Mouse (Mus musculus) urinary bladder, adult 18-20 months (tissue): ENCODE data around the gene Uchl1.

Source experiments
- DNase-seq, 2 experiments: peaks; one replicate each; pipeline ENCODE4 v3.0.0; 2022; ENCODE audit warnings: low spot score in 2 of 2, mixed read lengths in 2 of 2

Uchl1 gene

DNA sequence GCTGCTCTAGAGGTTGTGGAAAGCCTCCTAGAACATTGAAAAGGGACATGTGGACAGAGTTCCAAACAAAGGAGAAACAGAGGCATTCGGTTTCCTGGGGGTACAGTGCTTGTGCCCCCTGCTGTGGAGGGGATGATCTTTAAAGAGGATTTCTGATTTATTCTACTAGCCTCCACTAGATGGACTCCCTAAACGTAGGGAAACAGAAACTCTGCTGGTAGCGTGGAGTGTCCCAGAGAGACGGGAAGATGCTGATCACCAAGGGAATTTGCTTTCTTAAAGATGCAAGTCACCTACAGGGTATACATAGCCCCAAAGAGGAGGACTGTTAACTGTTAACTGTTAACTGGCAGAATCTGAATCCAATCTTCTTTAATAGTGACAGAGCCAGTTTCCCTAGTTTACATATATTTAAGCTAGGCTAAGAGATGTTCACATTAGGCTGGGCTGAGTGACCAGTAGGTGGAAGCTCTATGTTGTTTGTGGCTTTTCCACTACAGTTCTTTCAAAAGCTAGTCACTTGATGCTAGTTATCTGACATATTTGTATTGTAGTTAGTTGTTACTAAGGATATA, 34.6 kb downstream of the Uchl1 start:
- no peak for DNase-seq

DNA sequence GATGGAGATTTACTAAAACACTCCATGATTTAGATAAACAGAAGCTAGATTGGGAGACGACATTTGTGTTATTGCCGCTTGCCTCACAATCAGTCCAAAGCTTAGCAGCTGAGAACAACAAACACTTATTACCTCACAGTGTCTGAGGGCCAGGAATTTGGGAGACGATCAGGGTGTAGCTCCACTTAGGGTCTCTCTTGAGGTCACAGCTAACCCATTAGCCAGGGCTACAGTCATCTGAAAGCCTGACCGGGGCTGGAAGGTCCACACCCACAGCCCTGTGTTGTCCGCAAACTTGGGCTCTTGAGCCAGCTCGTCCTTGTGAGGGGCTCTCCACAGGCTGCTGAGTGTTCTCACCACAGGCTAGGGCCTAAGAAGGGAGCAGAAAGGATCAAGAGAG, 36.9 kb downstream of the Uchl1 start:
- peak in 1 of 2 experiments; percentile 7 for DNase-seq

DNA sequence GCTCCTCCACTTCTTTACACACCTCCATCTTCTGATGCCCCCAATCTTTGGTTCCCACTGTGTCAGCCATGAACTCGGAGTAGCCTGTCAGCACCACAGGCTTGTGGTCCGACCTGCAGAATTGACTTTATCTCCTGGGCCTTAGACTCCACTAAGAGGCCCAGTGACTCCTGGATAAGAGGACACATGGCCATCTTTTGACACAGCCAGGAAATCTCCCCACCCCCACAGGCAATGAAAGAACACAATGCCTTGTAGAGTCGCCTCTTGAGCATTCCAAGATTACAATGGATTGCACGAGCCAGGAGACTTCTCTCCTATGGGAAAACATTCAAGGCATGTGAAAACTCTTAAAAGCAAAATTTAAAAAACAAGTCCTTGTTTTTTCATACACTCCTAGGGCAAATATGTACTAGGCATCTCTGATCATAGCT, 39.6 kb downstream of the Uchl1 start:
- DNase-seq: no peak

DNA sequence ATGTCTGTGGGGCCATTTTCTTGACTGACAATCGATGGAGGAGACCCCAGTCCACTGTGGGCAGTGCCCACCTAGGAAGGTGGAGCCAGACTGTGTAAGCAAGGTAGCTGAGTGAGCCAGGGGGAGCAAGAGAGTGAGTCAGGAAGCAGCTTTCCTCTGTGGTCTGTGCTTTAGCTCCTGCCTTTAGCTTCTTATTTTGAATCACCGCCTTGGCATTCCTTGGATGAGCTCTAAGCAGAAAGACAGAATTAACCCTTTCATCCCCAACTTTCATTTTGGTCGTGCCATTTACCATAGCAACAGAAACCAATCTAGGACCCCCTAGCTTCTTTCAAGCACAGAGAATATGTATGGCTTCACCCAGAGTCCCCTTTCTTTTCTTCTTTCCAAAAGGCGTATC, 42.0 kb downstream of the Uchl1 start:
- no peak for DNase-seq

DNA sequence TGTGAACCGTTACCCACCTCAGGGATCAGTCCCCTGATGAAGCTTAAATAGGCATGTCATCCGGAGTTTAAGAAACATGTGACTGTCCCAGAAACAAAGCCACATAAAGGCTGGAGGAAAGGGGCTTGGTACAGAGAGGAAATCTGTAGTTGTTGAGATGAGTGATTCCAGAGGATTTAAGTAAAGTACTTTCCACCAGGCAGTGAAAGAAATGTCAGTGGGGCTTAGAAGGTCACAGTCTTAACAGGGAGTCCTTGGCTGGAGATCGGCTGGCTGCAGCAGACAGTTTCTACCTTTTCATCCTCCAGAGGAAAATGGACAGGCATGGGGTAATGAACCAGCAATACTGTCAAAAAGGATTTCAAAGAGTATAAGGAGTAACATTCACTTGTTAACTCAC, 42.5 kb downstream of the Uchl1 start:
- DNase-seq: no peak

DNA sequence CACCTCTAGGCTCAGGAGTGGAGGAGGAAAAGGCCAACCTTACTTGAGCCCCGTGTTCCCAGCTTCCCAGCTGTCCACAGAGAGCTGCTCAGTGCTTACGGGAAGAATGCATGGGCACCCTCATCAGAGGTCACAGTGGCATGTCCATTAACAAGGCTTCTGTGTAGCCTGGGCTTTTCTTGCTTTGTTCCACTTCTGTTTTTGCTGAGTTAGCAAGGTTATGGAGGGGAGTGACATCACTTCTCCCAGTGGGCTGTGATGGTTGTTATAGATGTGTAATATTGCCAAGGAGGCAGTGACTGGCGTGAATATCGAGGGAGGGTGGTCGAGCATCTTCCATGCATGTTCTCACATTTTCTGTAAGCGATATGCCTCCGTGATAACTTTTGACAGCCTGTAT, 43.0 kb downstream of the Uchl1 start:
- no peak for DNase-seq

DNA sequence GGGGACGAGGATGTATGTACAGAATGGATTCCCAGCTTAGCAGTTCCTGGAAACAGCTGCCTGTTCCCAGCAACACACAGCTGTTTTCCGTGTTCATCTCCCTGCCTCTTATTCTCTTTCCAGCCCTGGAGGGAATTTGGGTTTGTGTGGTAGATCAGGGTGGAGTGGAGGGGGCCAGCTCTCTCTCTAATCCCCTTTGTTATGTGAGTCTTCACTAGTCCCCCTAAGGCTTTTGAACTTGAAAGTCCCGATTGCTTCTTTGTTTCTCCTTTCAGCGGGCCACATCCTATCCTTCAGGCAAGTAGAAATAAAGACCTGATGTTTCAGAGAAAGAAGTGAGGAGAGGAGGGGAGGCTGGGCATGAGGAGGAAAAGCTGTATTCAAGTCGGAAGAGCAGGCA, 45.0 kb downstream of the Uchl1 start:
- no peak for DNase-seq

DNA sequence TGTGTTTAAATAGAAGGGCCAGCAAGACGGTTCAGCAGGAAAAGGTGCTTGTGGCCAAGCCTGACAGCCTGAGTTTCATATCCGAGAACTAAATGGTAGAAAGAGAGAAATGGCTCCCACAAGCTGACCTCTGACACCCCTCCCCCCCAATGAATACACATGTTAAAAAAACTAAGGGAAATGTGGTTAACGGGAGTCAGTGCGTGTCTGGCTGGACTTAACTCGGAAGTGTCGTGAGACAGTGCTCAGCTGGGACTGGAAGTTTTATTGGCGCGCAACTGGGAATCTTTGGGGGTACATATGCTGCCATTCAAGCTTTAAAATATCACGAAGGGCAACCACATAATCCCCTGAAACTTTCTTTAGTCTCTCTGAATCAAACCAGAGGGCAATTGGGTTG, 46.7 kb downstream of the Uchl1 start:
- no peak for DNase-seq

DNA sequence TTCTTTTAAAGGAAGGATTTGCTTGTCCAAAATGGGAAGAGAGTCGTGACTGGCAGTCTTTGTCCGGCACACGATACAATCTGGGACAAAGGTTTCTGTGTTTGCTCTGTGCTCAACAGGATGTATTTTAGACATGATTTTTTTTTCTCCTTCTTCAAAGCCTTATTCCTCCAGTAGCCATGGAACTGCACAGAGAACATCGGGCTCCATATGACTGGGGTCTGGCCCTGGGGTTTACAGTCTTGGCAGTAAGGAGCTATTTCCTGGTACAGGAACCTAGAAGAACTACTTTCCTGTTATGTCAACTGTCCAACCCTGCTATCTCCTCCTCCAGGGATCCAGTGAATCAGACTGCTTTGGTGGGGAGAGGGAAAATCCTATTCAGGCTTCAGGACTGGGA, 47.1 kb downstream of the Uchl1 start:
- no peak for DNase-seq

DNA sequence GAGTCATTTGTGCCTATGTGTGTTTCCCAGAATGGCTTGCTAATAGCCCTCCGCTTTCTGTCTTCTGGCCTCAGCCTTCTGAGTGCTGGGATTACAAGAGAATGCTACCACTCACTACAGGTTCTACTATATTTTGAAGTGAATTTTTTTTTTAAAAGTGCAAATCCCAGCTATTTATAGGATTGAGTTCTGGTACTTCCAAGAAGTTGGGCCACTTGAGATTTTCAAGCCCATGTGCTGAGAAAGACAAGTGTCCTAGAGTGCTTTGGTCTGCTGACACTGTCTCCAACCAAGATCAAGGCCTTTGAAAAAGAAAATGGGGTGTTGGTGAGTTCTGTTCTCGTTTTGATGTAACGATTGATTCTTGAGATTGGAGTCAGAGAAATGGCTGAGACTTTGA, 47.7 kb downstream of the Uchl1 start:
- DNase-seq: no peak

DNA sequence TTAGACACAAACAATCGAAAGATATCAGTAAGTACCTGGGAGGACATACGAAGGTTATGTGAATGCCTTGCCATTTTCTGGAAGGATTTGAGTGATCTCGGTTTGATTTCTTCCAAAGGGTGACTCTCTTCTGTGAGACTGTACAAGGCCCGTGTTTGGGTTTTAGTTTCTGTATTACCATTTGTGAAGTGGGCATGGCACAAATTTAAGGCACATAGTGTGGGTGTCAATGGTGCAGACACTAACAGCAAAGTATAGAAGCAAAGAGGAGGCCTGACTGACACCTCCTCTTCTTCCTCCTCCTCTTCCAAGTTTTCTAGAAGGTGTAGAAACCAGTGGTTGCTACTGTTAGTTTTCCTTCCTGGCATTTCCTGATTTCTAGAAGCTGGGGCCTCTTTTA, 53.4 kb downstream of the Uchl1 start:
- DNase-seq: no peak

DNA sequence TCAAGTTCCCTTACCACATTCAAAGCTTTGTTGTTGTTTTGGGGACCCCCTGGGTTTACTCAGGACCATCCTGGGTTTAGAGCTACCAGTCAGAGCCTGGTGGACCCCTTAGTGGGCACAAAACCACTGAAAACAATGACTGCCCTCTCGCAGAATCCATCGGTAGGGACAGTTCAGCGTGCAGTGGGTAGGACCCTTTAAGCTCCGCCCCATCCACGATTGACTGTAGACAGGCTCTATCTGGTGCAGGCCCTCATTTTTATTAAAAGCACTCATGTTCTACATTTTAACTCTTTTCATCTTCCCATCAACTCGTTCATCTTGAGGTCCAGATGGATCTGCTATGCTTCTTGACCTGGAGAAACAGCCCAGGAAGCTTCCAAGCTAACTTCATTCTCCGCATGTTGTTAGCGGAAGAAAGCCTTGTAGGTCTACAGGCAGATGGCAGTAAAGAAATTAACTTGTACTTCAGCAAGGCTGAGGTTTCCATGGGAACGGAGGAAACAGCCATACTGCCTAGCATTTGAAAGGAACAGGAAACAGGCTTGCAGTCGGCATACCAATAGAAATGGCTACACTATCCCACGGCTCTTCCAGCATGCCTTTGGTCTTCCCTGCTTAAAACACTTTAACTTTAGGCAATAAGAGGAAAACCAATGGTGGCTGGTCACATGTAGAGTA, 54.9 kb downstream of the Uchl1 start:
- DNase-seq: no peak

DNA sequence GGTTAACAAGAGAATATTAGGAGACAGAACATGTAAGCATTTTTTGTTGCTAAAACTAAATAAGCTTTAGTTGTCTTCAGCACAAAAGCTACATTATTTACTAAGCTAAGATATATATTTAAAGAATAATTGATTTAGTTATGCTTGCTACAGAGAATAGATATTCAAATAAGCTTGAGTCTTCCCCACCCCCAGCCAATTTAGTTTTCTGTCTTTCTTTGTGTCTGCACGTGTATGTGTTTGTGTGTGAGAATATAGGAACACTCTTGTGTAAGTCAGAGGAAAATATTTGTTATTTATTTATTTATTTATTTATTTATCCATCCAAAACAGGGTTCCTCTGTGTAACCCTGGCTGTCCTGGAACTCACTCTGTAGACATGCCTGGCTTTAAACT, 55.4 kb downstream of the Uchl1 start:
- DNase-seq: no peak

DNA sequence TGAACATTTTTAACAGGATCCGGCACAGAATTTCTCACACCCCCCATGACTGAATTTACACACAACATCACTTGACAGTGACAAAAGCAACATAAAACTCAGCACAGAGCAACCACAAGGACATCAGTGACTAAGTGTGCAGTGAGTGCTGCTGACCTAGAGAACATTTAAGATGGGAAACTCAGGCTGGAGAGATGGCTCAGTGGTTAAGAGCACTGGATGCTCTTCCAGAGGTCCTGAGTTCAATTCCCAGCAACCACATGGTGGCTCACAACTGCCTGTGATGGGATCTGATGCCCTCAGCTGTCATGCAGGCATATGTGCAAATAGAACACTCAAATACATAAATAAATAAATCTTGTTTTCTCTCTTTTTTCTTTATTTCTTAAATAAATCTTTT, 57.7 kb downstream of the Uchl1 start:
- DNase-seq: no peak
